Mouse (Mus musculus) lung, adult 18-20 months (tissue): ENCODE results near the gene Hook2.

Source experiments
- DNase-seq, 2 experiments: peaks; one replicate each; pipeline ENCODE4 v3.0.0; 2022; ENCODE audit warnings: mixed read lengths in 2 of 2

The Hook2 gene

DNA sequence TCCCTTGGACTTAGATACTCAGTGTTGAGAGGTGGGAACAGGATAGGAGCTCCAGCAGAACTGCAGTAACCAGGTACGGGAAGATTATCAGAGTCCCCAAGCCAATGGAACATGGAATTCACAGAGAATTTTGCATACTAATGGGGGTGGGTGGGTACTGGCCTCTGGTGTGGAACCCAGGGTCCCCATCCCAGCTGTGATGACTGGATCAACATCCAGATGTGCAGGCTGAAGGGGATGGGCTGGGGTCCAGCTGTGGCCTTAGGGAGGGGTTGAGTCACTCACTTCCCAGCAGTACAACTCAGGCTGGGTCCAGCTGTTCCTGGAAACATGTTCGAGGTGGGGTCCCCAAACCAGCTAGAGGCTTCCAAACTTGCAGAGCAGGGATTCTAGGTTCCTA, 2.5 kb upstream of the Hook2 start:
- no peak for DNase-seq

DNA sequence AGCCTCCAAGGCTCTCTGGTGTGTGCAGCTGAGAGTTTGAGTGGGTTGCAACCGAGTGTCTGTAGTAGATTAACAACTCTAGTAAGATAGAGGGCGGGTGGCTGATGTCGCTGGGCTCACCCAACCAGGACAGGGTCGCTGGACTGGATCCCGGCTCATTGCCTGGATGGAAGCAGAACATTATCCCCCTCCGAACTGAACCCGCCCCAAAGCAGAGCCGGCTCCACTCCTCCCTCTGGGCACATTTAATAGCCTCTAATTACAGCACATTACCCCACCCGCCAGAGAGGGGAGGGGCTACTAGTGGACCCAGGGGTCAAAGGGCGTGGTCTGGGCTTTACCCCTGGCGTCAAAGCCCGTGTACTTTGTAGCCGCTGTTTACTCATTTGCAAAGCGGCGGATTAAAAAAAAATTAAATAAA, 1.1 kb upstream of the Hook2 start:
- DNase-seq, result peak; percentile 75 to 84

DNA sequence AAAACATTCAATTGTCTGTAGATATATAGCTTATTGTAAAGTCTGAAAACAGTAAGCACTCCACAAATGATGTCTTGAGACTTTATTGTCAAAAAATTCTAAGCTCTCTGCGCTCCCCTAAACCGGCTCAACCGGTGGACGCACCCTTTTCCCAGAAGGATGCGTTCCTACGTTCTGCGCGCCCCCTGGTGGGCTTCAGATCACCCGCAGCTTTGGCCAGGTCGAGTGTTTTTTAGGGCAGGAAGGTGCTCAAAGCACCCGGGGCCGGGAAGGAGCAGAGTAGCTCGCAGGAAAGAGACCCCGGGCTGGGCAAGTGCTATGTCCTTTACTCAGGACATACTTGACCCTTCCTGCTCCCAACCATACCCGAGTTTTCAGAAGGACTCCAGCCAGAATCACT, 593 bp upstream of the Hook2 start:
- peak; percentile 95 to 96 for DNase-seq

DNA sequence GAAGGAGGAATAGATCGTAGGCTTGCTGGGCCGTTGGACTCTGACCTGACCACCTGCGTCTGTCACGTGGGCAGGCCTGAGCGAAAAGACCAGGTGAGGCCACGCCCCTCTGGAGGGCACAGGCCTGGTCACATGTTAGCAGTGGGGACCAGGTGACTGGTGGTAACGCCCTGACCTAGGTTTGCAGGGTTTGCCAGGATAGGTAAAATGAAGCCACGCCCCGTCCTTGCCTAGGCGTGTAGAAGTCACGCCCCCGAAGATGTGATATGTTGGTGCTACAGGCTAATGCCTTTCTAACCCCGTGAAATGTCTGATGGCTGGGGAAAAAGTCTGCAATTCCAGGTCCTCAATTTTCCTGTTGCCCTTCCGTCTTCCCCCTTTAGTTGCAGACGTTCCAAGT, 433 bp downstream of the Hook2 start:
- DNase-seq, result peak; percentile 89 to 93

DNA sequence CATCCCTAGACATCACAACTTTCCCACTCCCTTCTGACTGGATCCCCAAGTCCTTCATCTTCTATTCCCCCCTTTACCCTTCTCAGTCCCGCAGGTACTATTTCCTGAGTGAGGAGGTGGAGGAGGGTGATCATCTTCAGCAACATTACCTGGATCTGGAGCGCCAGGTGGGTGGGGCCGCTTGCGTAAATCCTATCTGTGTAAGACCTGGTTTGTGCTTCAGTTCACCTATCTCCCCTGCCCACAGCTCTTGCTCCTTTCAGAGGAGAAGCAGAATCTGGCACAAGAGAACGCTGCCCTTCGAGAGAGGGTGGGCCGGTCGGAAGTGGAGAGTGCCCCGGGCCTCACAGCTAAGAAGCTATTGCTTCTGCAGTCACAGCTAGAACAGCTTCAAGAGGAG, 4.0 kb downstream of the Hook2 start:
- no peak for DNase-seq

DNA sequence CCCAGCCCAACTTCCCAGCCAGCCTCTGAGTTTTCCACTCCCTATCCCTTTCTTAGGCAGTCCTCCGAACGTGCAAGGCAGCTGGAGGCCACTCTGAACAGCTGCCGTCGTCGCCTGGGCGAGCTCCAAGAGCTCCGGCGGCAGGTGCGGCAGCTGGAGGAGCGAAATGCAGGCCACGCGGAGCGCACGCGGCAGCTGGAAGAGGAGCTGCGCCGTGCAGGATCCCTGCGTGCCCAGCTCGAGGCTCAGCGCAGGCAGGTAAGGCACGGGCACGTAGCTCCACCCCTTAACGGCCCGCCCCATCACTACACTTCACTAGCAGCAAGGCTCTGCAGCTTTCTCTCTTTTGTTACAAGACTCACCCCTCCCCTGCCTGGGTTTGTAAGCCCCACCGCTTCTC, 5.3 kb downstream of the Hook2 start:
- DNase-seq, result no peak

DNA sequence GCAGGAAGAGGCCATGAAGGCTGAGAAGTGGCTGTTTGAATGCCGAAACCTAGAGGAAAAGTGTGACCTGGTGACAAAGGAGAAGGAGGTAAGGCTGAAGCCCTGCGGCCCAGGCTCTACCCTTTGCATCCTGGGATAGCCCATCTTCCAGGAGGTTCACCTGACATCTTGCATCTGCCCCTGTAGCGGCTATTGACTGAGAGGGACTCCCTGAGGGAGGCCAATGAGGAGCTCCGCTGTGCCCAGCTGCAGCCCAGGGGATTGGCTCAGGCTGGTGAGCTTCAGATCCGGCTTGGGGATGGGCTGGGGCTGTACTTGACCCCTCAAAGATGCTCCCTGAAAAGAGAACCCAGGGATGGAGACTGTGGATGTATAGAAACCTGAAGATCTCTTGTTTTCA, 6.6 kb downstream of the Hook2 start:
- DNase-seq, result no peak

DNA sequence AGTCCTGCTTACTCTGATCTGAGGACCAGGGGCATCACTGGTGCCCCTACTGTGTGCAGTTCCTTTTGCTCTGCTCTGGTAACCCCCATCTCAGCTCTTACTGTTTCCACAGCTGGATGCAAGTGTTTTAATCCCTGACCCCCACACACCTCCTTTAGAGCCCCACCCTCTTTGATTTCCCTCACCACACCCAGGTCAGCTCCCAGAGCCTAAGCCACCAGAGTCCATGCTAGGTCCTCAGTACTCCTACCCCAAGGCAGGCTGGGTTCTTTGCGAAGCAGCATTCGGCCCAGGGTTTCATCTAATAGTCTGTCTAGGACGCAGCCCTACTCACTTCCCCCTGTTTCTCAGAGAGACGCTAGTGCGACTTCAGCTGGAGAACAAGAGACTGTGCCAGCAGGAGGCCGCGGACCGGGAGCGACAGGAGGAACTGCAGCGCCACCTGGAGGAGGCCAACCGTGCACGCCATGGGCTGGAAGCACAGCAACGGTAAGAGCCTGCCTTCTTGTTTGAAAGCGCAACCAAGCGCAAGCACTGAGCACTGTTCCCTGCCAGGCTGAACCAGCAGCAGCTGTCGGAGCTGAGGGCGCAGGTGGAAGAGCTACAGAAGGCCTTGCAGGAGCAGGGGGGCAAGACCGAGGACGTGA, 7.4 kb downstream of the Hook2 start:
- DNase-seq, result peak; percentile 87 to 91

DNA sequence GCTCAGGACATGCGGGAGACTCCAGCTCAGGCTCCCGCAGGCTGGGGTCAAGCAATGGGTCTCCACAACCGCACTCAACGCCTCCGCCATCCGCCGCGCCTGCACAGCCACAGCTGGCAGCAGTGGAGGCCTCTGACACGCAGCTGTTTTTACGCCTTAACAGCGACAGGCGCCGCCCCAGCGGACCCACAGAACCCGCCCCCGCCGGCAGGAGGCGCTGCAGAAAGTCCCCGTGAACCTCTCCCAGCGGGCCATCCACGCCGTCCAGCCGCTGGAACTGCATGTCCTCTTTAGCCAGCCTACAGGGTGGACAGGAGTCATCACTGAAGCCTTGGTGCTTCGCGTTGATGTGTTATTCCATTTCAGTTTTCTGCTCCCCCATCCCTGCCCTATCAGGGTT, 17.3 kb downstream of the Hook2 start:
- peak in 1 of 2 experiments; percentile 47 for DNase-seq

DNA sequence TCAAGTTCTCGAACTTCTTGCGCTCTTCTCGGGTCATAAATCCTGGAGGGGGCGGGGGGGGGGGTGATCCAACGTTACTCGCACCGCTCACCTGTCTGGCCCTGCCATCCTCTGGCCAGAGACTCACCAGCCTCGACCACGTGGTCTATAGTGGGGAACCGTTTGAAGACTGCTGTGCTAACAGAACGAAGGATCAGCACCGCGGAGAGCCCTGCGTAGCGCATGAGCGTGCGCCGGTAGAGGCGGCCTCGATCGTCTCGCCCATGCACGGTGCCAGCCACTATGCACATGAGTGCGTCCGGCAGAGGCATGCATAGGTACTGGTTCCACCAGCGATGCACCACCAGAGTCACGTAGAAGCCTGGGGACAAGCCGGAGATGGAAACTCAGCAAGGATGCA, 20.8 kb downstream of the Hook2 start:
- no peak for DNase-seq

DNA sequence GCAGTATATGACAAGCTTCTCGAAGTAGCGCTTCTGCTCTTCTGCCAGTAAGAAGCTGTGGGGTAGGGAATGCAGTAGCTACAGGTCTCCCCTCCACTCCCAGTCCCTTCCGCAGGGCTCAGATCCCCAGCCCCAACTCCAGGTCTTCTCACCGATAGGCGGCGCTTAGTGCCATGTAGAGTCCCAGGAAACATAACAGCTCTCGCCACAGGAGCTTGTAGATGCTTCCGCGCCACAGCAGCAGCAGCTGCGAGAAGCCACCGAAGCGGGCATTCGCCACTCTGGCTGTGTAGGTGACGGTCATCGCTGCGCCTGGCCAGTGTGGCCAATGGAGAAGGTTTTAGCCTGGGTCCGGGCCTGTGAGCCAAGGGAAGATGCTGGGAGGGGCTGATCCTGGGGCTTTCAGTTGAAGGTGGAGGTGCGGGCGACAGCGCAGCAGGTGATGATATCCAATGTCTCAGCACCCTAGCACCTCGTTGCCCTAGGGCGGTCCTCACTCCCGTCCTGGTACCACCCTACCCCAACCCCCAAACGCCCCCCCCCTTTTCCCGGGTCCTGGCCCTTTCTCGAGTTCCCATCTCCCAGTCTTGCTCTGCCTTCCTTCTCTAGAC, 22.9 kb downstream of the Hook2 start:
- DNase-seq, result peak; percentile 74 to 80

DNA sequence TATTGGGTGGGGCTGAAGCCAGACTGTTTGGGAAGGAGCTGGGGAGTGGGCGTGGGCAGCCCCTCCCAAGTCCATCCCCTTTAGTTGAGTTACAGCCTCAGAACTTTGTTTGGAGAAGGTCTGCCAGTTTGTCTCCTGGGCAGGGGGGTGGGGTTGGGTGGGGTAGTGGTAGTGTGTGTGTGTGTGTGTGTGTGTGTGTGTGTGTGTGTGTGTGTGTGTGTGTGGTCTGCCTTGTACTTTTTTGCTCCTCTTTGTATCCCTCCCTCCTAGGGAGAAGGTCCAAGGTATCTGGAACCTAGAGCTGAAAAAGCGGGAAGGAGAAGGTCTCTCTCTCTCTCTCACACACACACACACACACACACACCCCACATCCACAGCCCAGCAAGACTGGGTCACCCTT, 24.0 kb downstream of the Hook2 start, which contains the start of gene Best2:
Gene Best2, minus strand, starts transcription at position 101 of the 400 bp plus-strand sequence.
- DNase-seq, result no peak

DNA sequence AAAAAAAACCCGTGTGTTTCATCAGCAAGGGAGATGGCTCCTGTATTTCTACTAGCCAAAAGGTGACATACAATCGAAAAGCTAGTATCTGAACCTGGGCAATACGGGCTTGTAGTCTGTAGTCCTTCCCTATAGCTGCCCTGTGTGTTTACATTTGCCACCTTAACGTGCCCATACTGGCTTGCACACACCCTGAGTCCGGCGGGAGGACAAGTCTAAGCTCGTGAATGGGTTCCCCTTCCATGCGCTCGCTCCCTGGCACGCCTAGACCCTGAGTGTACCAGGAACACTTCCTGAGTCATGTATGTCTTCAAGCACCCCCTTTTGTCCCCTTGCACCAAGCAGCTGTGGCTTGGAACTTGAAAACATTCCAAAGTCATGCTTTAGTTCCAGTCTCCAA, 26.3 kb downstream of the Hook2 start:
- DNase-seq, result no peak

DNA sequence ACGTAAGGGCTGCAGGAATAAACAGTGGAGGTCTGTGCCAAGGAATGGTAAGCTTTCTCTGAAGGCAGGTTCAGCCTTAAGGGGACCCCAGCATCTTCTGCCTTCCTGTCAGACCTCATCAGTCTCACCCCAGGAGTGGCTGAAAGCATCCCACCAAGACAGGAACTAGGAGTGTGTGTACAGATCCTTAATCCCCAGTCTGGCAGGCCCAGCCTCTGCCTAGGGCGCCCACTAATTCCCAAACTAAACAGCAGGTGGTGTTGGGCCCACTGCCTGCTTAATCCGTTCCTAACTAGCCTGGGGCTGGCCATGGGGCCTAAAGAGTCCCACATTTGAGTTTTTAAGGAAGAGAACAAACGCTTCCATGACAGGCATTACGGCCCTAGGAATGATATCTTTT, 26.8 kb downstream of the Hook2 start:
- DNase-seq, result no peak

DNA sequence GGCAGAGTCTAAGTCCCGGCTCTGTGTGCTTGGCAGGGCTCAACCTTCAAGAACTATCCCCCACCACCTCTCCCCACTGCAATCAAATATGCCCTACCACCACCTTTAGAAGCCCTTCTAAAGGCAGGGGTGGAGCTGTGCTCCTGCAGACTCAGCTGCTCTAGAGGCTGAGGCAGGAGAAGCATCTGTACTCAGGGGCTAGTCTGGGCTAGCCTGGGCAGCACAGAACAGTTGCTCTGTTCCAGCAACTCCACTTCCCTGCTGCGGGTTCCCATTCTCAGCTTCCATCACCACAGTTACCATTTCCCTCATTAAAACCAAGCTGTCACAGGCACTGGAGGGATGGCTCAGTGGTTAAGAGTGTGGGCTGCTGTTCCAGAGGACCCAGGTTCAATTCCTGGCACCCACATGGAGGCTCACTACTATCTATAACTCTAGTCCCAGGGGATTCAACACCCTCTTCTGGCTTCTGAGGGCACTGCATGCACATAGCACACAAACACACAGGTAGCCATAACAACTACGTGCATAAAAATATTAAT, 31.2 kb downstream of the Hook2 start:
- DNase-seq, result no peak

DNA sequence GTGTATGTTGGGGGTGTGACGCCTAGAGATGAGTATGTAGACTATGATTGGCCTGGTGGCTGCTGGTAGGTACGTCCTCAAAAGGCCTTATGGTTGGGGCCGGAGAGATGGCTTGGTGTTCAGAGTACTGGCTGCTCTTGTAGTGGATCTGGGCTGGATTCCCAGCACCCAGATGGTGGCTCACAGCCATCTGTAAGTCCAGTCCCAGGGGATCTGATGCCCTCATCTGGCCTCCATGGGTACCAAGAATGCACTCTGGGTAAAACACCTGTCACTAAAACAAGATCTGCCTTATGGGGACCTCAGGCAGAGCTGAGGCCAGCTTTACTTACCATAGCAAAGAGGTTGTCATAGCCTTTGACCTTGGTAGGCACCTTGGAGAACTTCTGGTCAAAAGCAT, 33.4 kb downstream of the Hook2 start:
- no peak for DNase-seq

DNA sequence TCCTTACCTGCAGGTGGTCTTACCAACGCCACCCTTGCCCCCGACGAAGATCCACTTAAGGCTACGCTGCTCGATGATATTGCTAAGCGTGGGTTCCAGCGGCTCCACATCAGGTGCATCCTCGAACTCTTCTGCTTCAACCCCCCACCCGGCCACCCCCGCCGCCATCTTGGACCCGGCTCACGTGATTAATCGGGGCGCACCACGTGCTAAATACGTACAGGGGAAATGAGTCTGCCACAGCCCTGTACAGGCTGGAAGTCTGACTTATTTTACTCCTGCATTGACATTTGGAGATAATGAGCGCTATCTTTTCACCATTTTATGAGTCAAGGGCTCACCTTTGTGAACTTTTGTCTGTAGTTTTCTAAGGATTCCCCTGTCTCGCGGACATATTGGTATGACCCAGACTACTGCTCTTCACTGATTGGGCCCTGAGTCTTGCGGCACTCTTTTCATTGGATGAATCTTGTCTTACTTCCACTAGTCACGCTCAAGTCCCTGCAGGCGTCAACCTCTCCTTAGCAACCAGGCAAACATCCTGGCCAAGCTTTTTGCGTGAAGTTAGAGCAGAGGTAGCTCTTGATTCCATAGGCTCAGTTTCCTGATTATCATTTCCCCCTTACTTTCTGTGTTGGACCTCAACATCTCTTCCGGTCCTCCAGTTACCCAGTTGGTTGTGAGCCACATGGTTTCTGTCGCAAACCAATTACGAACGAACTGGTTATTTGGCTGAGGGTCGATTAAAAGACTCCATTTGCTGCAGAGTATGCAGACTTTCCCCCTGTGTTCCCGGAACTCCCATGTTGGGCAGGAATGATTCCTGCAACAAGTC, 34.9 kb downstream of the Hook2 start, which contains the start of gene Asna1:
Gene Asna1, minus strand, starts transcription at position 184 of the 835 bp plus-strand sequence.
- peak; percentile 86 to 90 for DNase-seq

DNA sequence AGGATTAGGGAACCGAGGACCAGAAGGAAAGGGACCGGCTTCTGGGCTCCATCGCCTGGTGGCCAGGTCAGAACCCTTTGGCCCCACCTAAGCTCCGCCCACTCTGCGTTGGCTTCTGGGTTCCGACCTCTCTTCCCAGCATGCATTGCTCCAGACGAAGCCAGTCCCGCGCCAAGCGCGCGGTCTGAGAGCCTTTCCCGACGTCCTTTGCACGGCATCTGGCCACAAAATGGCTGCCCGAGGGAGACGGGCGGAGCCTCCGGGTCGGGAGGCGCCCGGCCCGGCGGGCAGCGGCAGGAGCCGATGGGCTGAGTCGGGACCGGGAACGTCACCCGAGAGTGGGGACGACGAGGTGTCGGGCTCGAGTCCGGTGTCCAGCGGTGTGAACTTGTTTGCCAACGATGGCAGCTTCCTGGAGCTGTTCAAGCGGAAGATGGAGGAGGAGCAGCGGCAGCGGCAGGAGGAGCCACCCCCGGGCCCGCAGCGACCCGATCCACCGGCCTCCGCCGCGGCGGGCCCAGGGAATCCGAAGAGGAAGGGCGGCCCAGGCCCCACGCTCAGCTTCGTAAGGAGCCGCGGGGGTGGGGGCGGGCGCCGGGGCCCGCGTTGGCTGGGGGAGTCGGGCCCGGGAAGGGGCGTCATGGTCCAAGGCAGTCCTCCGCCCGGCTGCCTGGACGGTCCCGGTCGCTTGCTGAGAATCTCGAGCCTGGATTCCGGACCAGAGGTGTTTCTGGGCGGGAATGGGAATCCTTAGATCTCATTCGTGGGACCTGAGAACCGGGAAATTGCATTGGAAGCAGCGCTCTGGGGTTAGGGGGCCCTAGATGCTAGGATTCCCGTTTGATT, 36.5 kb downstream of the Hook2 start, which contains the start of gene Trir:
Gene Trir, plus strand, starts transcription at position 154 of the 846 bp plus-strand sequence.
- peak; percentile 98 for DNase-seq

DNA sequence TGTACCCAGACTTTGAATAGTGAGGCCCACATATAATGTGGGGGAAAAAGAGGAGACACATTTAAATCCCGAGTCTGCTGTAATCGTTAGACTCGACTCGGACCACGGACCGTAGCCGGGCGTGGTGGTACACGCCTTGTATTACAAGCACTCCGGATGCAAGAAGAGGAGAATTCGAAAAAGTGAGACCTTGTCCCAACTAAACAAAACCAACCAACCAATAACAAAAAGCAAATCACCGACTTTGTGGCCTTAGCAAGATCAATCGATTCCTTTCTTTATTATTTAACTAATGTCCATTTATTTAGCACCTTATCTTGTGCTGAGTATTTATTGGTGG, 37.1 kb downstream of the Hook2 start:
- no peak for DNase-seq

DNA sequence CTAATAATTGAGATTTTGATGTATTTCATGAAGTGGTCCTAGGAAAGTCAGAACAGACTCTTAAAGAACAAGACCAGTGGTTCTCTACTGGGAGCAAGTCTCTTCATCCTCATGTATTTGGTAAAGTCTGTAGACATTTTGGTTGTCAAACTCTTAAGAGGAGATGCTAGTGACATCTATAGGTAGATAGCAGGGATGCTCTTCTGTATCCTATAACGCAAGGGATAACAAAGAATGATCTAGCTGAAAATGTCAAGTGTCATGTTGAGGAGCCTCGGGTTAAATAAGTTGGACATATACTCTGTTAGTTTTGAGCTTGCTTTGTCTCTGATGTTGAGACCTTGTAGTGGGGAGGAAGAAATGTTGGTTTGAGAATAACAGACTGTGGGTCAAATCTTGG, 37.5 kb downstream of the Hook2 start:
- no peak for DNase-seq

DNA sequence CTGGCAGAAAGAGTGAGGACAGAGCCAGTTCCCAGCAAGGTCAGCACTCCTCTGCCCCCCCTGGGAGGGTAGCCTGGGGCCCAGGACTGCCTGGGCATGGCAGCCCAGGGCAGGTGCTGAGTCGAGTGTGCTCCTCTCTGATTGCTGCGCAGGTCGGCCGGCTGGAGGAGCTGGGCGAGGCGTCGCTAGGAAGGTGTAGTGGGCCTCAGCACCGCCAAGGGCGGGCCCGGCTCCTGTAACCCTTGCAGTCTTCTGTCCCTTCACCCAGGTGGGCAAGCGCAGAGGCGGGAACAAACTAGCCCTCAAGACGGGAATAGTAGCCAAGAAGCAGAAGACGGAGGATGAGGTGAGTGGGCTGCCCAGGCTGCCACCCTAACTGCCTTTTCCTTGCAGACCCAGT, 38.9 kb downstream of the Hook2 start:
- DNase-seq, result no peak

DNA sequence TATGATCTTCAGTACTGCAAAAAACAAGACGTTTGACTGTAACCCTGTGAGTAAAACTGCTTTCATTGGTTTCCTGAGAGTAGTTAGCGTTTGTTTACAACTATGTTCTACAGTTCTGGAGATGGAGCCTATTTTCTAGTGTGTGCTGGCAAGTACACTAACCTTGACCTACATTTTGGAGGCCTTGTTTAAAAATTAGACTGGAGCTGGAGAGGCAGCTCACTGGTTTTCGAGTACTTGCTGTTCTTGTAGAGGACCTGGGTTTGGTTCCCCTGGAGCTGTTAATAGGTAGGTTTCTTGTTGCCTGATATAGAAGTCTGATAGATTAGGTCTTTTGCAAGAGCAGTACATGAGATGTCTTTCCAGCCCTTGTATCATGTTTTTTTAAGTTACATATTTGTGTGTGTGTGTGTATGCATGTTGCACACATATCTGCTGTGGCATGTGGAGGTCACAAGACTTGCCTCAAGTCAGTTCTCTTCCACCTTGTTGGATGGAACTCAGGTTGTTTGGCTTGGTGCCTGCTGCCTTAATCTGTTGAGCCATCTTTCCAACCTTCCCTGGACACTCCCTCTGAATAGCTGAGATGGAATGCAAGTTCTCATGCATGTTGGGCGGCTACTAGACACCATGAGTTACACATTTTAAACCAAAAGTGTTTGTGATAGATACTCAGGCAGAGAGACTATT, 42.4 kb downstream of the Hook2 start:
- no peak for DNase-seq
